ENCODE assay signal across 22 mouse cellular contexts in the genomic region with DNA sequence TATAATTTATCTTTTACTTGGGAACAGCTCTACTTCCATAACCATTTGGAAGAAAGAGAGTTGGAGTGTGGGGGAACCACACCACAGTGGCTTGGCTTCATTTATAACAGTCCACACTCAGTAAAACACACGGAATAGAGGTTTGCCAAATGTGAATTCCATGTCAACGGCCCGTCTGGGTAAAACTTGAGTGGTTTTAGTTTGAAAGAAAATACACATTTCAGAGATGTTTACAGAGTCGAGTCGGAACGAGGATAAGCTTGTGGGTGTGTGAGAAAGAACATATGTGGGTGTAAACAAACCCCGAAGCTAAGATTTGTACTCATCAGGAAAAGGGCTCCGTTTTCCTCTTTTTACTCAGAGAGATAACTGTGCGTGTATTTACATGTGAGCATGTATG.
A peak's percentile ranks its signal among the peaks of the same experiment; 100 is the strongest.
DNase-seq lines count a peak whose midpoint lies in the region; ATAC-seq and TF ChIP-seq lines count a peak whose summit lies in the region.
"Had no signal": no experiment of that assay in that cellular context is flagged by ENCODE, and none has a peak within 500 bp of the region (broad histone marks: within the 10 kb centered on the region; RNA-seq: fewer than 3 reads in every experiment).

No protein-coding gene starts in this region.

- 50% methylated on average over 9 of the region's 9 CpGs for WGBS in embryonic facial prominence, embryonic 13.5 days
- 90% methylated on average over 9 of the region's 9 CpGs for WGBS in embryonic facial prominence, embryonic 10.5 days
- WGBS in stomach, embryonic 14.5 days, result 23% methylated on average over 9 of the region's 9 CpGs
- 28% methylated on average over 9 of the region's 9 CpGs for WGBS in stomach, postnatal 0 days

- no peak for DNase-seq in embryonic facial prominence, embryonic 10.5 days (ENCODE audit: low spot score)
- DNase-seq in left cerebral cortex, postnatal 36 days (ENCODE audit: low spot score in 2 of 2), result peak; percentile 10 to 11
- DNase-seq in left cerebral cortex, adult 2 months (ENCODE audit: extremely low spot score in 1 of 2, low spot score in 2 of 2), result no peak
- DNase-seq in stomach, postnatal 0 days (ENCODE audit: low spot score), result no peak
- no peak for DNase-seq in adipocyte (ENCODE audit: low spot score)
- no peak for DNase-seq in kidney, adult 11 months
- DNase-seq: adrenal gland, postnatal 10 days; cerebellum, adult 9-11 months; gastrocnemius, postnatal 14 days; heart, adult 18-20 months; heart, postnatal 36 days; kidney, adult 2 months; kidney, postnatal 14 days; liver; retina, postnatal 1 day had no signal

- ATAC-seq in embryonic facial prominence, embryonic 13.5 days (ENCODE audit: insufficient number of reproducible peaks, insufficient read depth, low FRiP score, low TSS enrichment, low read depth), result no peak
- peak; percentile 42; the same call in 1 of the 2 replicates for ATAC-seq in stomach, embryonic 14.5 days (ENCODE audit: insufficient number of reproducible peaks, insufficient read depth, low FRiP score, low read depth)
- ATAC-seq in stomach, postnatal 0 days (ENCODE audit: low FRiP score, low TSS enrichment), result no peak

- no peak overlapping the region for H3K9ac ChIP-seq in embryonic facial prominence, embryonic 13.5 days
- no peak overlapping the region for H3K9ac ChIP-seq in stomach, embryonic 14.5 days (replicated peaks; ENCODE audit: low read depth, low read length)
- no peak overlapping the region for H3K9ac ChIP-seq in stomach, postnatal 0 days (ENCODE audit: low read length)
- H3K9ac ChIP-seq: embryonic facial prominence, embryonic 12.5 days; heart, embryonic 13.5 days; hindbrain, embryonic 14.5 days had no signal

- no peak overlapping the region for H3K4me3 ChIP-seq in embryonic facial prominence, embryonic 13.5 days
- no peak overlapping the region for H3K4me3 ChIP-seq in embryonic facial prominence, embryonic 10.5 days
- H3K4me3 ChIP-seq in left cerebral cortex, adult 2 months, result no peak overlapping the region
- H3K4me3 ChIP-seq in stomach, embryonic 14.5 days (ENCODE audit: low read depth, low read length), result no peak overlapping the region
- H3K4me3 ChIP-seq in stomach, postnatal 0 days (ENCODE audit: low read depth, low read length), result no peak overlapping the region
- H3K4me3 ChIP-seq: embryonic facial prominence, embryonic 12.5 days; heart, embryonic 13.5 days; midbrain, embryonic 10.5 days had no signal

- no peak for TF ChIP-seq EP300 in stomach, postnatal 0 days (optimal IDR thresholded peaks at IDR 0.05)

- peak overlapping the region; percentile 57 for H3K27ac ChIP-seq in embryonic facial prominence, embryonic 13.5 days
- H3K27ac ChIP-seq in embryonic facial prominence, embryonic 10.5 days (replicated peaks), result no peak overlapping the region
- H3K27ac ChIP-seq in left cerebral cortex, adult 2 months, result no peak overlapping the region
- peak overlapping the region; percentile 71; the same call in 1 of the 2 replicates for H3K27ac ChIP-seq in stomach, embryonic 14.5 days (ENCODE audit: low read length)
- no peak overlapping the region for H3K27ac ChIP-seq in stomach, postnatal 0 days (replicated peaks)
- H3K27ac ChIP-seq: embryonic facial prominence, embryonic 12.5 days; heart, embryonic 13.5 days; hindbrain, embryonic 14.5 days; macrophage; midbrain, embryonic 10.5 days had no signal

- H3K36me3 ChIP-seq in embryonic facial prominence, embryonic 13.5 days, result no peaks in the 10 kb centered on the region
- H3K36me3 ChIP-seq in embryonic facial prominence, embryonic 10.5 days (replicated peaks), result peaks cover 10% of the 10 kb centered on the region; the same call in 1 of the 2 replicates
- no peaks in the 10 kb centered on the region for H3K36me3 ChIP-seq in stomach, embryonic 14.5 days (ENCODE audit: control insufficient read depth, insufficient read depth, low read length)
- no peaks in the 10 kb centered on the region for H3K36me3 ChIP-seq in stomach, postnatal 0 days (ENCODE audit: control insufficient read depth, insufficient read depth, low read length)
- H3K36me3 ChIP-seq: embryonic facial prominence, embryonic 12.5 days; heart, embryonic 13.5 days had no signal

- intact Hi-C loops in left cerebral cortex, postnatal 36 days (cut with DNase I), result loop anchor here (5.0 kb wide), 2 partner anchors 125 to 145 kb away; a partner anchor contains a TSS
- intact Hi-C loops in left cerebral cortex, adult 2 months (cut with DNase I), result no loop called here

- H3K9me3 ChIP-seq in embryonic facial prominence, embryonic 13.5 days, result no peaks in the 10 kb centered on the region
- H3K9me3 ChIP-seq in embryonic facial prominence, embryonic 10.5 days, result no peaks in the 10 kb centered on the region
- H3K9me3 ChIP-seq in stomach, embryonic 14.5 days (ENCODE audit: control insufficient read depth, low read depth, low read length), result no peaks in the 10 kb centered on the region
- no peaks in the 10 kb centered on the region for H3K9me3 ChIP-seq in stomach, postnatal 0 days (ENCODE audit: control insufficient read depth, low read length)
- H3K9me3 ChIP-seq: embryonic facial prominence, embryonic 12.5 days; heart, embryonic 13.5 days; midbrain, embryonic 10.5 days had no signal

- TF ChIP-seq CTCF in left cerebral cortex, adult 2 months (IDR thresholded peaks at IDR 0.05), result no peak
- TF ChIP-seq CTCF in stomach, postnatal 0 days (IDR thresholded peaks at IDR 0.05; ENCODE audit: low read depth), result no peak

- H3K4me1 ChIP-seq in embryonic facial prominence, embryonic 13.5 days, result peaks cover 85% of the 10 kb centered on the region
- peaks cover 67% of the 10 kb centered on the region for H3K4me1 ChIP-seq in embryonic facial prominence, embryonic 10.5 days
- peaks cover 22% of the 10 kb centered on the region for H3K4me1 ChIP-seq in stomach, embryonic 14.5 days (ENCODE audit: control insufficient read depth, insufficient read depth, low read length)
- H3K4me1 ChIP-seq in stomach, postnatal 0 days (replicated peaks; ENCODE audit: control insufficient read depth, insufficient read depth), result no peaks in the 10 kb centered on the region

- H3K27me3 ChIP-seq in embryonic facial prominence, embryonic 13.5 days, result no peaks in the 10 kb centered on the region
- peaks cover 21% of the 10 kb centered on the region; the same call in 1 of the 2 replicates for H3K27me3 ChIP-seq in embryonic facial prominence, embryonic 10.5 days (replicated peaks; ENCODE audit: low read depth, poor library complexity, severe bottlenecking)
- H3K27me3 ChIP-seq in stomach, embryonic 14.5 days (ENCODE audit: control insufficient read depth, insufficient read depth, low read length), result no peaks in the 10 kb centered on the region
- no peaks in the 10 kb centered on the region for H3K27me3 ChIP-seq in stomach, postnatal 0 days (ENCODE audit: control insufficient read depth, insufficient read depth, low read length)
- H3K27me3 ChIP-seq: embryonic facial prominence, embryonic 12.5 days had no signal

- no peak overlapping the region for H3K4me2 ChIP-seq in embryonic facial prominence, embryonic 13.5 days
- no peak overlapping the region for H3K4me2 ChIP-seq in stomach, embryonic 14.5 days (replicated peaks; ENCODE audit: low read depth, low read length)
- no peak overlapping the region for H3K4me2 ChIP-seq in stomach, postnatal 0 days (replicated peaks; ENCODE audit: low read depth)
- H3K4me2 ChIP-seq: embryonic facial prominence, embryonic 12.5 days; heart, embryonic 13.5 days; hindbrain, embryonic 14.5 days had no signal

Comparison
In these comparisons a context has a peak if more than half of its experiments do, and no peak if none do; other contexts are left out.
1. H3K27ac ChIP-seq: peak in embryonic facial prominence, embryonic 13.5 days (single experiment) and stomach, embryonic 14.5 days (single experiment); none in embryonic facial prominence, embryonic 10.5 days (single experiment), left cerebral cortex, adult 2 months (single experiment) and stomach, postnatal 0 days (single experiment).
2. DNase-seq: peak in left cerebral cortex, postnatal 36 days (2 of 2); none in embryonic facial prominence, embryonic 10.5 days (single experiment), left cerebral cortex, adult 2 months (0 of 2), stomach, postnatal 0 days (single experiment), adipocyte (single experiment) and kidney, adult 11 months (single experiment).